Mouse (Mus musculus) gonadal fat pad, adult 2 months (tissue): Measurements from ENCODE around the gene 1700021F05Rik. TPM values are rescaled to one million over a fixed set of nuclear protein-coding genes. Genes with fewer than 3 reads are reported as not detected.

Experiments
- DNase-seq: peaks from one replicate; pipeline ENCODE4 v3.0.0-alpha.2; 2012; ENCODE audit warnings: low read depth
- polyA plus RNA-seq: library from polyadenylated mRNA; depleted of rRNA; stranded (reverse); fragments of >200 nt; gene quantifications from 2 replicates; pipeline ENCODE4 v1.2.3, GENCODE M21; 2012; rRNA removed

The 1700021F05Rik gene
- polyA plus RNA-seq, result 5.4 and 7.9 TPM in 2 replicates

GRCm38 (mm10) chr10:43540442-43541152 lies at the start of gene 1700021F05Rik:
TSS of gene 1700021F05Rik (minus strand) at chr10:43540994.
- DNase-seq, result no peak

DNA sequence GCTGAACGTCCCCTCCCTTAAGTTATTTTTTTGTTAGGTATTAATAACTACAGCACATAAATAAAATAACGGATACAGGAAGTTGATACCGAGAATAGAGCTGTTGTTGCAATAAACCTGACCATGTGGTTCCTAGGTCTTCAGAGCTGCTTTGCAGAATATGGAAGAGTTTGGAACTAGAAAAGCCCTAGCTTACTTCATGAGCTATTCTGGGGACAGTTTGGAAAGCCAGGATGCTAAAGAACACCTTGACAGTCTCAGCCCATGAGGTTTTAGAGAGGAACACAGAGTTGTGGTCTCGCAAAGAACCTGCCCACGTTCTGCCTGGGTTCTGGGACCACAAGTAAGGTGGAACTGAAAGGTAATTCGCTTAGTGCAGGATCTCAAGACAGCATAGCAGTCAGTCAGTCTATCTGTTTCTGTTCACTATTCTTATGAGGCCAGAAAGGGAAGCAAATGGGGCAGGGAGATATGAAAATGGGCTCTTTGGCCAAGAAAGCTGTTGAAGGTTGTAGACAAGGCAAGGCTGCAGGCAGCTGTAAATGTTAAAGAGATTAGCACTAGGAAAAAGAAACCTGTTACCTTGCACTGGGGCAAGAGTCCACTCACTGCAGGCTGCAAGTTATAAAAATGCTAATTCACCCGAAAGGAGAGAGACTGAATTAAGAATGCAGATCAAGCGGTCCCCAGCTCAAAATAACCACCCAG lies 47.8 kb upstream of the 1700021F05Rik start:
- DNase-seq, result no peak

DNA sequence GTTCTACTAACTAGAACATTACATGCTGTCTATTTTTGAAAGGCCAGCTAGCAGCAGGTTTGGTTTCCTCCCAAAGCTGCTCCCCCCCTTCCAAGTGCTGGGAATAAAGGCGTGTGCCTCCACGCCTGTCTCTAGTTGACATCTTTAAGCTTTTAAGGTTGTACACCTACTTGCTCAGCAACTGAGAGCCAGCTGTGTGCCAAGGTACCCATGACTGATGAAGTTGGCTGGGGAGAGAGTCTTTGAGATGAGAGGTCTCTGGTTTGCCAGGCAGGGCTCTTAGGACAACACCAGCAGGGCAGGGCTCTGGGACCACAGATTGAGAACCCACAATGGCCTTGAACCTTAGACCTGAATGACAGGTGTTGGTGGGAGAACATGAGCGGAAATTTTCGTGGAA lies 43.7 kb upstream of the 1700021F05Rik start:
- DNase-seq, result no peak

GRCm38 (mm10) chr10:43581260-43581659 lies 40.5 kb upstream of the 1700021F05Rik start:
- DNase-seq, result no peak

DNA sequence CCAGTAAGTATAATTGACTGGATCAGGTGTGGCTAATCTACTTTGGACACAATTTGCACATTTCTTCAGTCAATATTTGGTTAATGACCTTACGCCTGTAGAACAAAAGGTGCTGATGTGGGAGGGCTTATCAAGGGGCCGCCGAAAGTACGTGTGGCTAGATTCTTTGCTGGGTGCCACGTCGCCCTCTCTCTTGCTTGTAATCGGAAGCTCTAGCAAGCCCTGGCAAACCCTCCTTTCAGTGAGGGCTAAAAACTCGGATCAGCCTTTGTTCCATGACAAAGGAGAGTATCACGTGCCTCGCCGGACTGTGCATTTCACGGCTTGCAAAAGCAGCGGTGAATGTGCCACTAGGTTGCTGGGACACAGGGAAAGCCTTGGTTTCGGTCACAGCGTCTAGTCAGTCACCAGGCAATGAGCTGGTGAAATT lies 39.9 kb upstream of the 1700021F05Rik start:
- DNase-seq, result peak; percentile 31

- DNase-seq, result peak; percentile 26
These were observed 38.8 kb upstream of the 1700021F05Rik start for GRCm38 (mm10) chr10:43579381-43580261.

DNA sequence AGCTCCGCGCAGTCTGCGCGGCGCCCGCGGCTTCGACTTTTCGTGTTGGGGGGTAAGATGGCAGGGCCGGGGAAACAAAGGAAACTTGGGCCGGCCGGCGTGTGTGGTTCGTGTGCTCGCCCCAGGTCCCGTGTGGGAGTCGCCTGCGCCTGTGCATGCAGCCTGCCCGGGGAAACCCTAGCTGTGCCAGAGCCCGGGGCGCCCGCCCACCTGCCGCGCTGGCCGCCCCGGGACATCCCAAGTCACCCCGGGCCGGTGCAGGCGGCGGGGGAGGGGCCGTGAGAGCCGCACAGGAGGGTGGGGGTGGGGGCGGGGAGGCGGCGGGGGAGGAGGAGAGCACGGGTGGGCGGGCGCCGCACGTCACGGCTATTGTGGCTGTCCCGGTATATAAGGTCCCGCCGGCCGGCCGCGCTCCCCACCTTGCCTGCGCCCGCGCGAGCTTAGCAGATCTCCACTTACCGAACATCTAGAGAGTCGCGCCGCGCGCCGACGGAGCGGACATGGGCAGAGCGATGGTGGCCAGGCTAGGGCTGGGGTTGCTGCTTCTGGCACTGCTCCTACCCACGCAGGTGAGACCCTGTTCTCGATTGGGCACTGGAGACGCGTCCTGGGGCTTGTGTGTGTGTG lies 38.1 kb upstream of the 1700021F05Rik start:
- no peak for DNase-seq

- peak; percentile 20 for DNase-seq
These were observed 37.6 kb upstream of the 1700021F05Rik start for GRCm38 (mm10) chr10:43578366-43578753.

- DNase-seq, result no peak
These were observed 37.2 kb upstream of the 1700021F05Rik start, which contains the start of gene Cd24a for GRCm38 (mm10) chr10:43577997-43578331. TSS of gene Cd24a (plus strand) at chr10:43578284.

DNA sequence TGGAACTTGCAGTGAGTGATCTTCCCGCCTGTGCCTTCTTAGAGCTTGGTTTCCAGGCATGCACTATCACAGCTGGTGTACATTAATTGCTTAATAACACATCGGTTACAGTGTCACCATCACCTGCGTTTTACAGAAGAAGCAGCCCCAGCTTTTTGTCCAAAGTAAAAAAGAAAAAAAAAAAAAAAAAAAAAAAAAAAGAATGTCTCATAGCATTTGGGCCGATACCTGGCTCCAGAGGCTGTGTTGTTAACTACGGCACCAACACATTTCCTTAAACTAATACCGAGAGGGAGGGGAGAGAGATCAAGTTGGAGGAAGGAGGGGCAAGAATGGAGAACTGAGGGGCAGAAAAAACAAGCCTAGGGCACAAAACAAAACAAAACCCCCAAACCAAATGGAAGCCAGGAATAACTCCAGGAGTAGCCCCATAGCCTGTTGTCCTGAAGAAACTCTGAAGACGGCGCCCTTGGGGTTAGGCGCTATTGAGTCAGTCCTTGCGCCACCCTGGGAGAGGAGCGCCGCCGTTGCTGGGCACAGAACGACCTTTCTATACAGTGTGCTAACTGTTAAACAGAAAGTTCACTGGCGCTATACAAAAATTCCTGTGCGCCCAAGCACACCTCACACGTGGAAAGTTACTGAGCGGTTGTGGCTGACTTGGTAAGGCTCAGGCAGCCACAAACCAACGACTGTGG lies 36.7 kb upstream of the 1700021F05Rik start:
- peak; percentile 36 for DNase-seq

DNA sequence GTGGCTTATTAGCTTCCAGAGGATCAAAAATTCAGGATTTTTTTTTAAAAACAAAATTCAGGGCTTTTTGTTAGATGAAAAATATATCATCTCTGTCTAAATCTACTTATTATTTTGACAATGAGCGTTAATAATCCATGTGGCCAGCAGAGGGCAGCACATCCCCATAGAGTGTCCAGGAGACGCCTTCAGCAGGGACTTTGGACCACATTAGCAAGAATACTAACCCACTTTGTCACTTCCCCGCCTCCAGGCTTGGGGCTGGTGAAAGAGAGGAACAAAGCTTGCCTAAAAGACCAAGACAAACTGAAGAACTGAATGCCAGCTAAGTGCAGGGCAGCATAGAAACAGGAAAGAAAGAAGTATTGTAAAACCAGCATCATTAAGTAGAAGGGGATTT lies 34.2 kb upstream of the 1700021F05Rik start:
- no peak for DNase-seq

- no peak for DNase-seq
These were observed 33.6 kb upstream of the 1700021F05Rik start for GRCm38 (mm10) chr10:43574352-43574751.

DNA sequence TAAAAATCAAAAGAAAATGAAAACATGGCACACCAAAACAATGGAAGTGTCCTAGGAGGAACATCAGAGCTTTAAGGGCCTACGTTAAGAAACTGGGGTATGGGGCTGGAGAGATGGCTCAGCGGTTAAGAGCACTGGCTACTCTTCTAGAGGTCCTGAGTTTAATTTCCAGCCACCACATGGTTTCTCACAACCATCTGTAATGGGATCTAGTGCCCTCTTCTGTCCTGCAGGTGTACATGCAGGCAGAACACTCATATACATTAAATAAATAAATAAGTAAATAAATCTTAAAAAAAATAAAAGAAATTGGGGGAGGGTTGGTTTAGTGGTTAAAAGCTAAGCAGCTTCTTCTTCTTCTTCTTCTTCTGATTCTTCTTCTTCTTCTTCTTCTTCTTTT lies 20.5 kb upstream of the 1700021F05Rik start:
- DNase-seq, result no peak

DNA sequence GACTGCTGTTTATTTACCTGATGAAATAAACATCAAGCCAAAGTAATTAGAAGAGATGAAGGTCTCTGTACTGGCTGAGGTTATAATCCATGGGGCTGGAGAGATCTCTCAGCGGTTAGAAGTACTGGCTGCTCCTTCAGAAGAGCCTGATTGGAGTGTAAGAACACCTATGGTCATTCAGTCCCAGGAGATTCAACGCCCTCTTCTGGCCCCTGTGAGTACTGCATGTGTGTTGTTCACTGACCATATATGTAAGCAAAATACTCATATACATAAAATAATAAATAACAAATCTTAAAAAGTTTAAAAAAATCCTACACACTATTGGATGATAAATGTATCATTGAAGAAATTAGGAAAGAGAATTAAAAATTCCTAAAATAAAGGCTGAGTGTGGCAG lies 20.0 kb upstream of the 1700021F05Rik start:
- DNase-seq, result no peak

DNA sequence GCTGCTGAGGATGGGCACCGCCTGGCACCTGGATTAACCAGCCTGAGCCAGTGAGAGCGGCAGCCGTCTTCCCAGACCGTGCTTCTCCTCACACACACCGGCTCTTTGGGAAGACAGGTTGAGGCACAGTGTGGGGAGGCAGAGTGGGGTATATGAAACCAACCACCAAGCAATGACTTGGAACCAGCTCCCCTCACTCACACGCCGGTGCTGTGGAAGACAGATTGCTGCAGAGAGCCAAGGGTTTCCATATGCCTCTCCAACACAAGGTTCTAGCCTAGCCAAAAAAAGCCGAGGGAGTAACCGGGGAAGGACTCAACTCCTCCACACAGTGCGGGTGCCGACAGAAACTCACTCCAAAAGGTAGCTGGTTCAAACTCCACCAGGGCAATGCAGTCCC lies 18.5 kb upstream of the 1700021F05Rik start:
- no peak for DNase-seq

DNA sequence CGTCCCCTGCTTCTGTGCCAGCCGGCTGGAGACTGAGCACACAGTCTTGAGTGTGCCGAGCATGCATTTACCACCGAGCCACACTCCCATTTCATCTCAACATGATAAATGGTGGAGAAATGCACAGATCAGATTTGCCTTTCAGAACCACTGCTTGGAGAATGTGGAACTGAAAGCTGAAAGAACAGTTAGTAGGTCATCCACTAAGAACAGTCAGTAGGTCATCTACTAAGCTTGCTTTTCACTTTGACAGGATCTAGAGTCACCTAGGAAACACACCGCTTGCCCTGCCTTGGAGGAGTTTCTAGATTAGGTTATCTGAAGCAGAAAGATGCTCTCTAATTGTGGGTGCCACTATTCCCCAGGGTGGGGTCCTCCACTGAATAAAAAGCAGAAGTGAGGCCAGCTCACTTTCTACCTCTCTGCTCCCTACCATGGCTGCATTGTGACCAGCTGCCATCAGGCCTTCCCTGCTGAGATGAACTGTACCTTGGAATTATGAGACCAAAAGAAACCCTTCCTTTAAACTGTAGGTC lies 16.9 kb upstream of the 1700021F05Rik start:
- DNase-seq, result no peak

- no peak for DNase-seq
These were observed 10.6 kb upstream of the 1700021F05Rik start for GRCm38 (mm10) chr10:43551388-43551787.

DNA sequence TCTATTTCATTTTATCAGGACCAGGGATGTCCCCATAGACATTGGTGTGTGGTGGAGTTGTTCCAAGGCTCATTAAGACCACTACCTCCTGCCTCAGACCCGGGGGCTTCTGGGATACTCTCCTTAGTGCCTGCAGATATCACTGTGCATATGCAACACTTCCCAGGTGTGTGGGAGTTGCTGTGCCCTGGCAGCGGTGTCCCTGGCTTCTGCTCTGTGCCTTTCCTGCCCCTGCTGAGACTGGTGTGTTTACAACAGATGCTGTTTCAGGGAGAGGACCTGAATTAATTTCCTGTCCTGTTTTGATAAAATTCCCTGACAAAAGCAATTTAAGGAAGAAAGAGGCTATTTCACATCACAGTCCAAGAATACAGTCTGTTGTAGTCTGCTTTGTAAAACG lies 10.1 kb upstream of the 1700021F05Rik start:
- DNase-seq, result no peak

GRCm38 (mm10) chr10:43549411-43549810 lies 8.6 kb upstream of the 1700021F05Rik start:
- DNase-seq, result no peak

DNA sequence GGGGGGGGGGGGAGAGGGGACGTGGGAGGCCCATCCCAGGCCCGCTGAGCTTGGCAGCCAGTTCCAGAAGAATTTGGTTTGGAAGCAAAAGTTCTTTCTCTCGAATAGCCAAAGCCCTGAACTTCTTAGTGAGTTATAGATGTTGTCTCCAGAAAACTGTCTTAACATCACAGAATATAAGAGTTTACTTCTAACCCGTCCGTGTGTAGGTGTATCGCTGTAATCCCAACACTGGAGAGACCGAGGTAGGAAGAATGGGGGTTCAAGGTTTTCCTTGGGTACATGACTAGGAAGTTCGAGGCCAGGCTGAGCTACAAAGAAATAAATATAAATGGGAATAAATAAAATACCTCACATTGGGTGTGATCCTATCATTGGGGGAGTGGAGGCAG lies 355 bp upstream of the 1700021F05Rik start:
- no peak for DNase-seq

- no peak for DNase-seq
These were observed 966 bp downstream of the 1700021F05Rik start for GRCm38 (mm10) chr10:43539746-43540310.
